ENCODE assay signal across 9 mouse cellular contexts in genomic region chr11:88145214-88146006, GRCm38 (mm10). TPM values are rescaled to one million over a fixed set of nuclear protein-coding genes. Genes with fewer than 3 reads are reported as not detected.
DNase-seq lines count a peak whose midpoint lies in the region; ATAC-seq and TF ChIP-seq lines count a peak whose summit lies in the region.
"Had no signal": no experiment of that assay in that cellular context is flagged by ENCODE, and none has a peak within 500 bp of the region (broad histone marks: within the 10 kb centered on the region; RNA-seq: fewer than 3 reads in every experiment).

No protein-coding gene starts in this region.

- no peaks in the 10 kb centered on the region for H3K9me3 ChIP-seq in forebrain, embryonic 14.5 days (replicated peaks; ENCODE audit: control insufficient read depth, low read length)
- H3K9me3 ChIP-seq in forebrain, postnatal 0 days (ENCODE audit: low read length) = no peaks in the 10 kb centered on the region
- H3K9me3 ChIP-seq in hindbrain, embryonic 16.5 days (ENCODE audit: control insufficient read depth, low read length) = no peaks in the 10 kb centered on the region
- H3K9me3 ChIP-seq in stomach, postnatal 0 days (ENCODE audit: control insufficient read depth, low read length) = no peaks in the 10 kb centered on the region

- no peak for TF ChIP-seq CTCF in forebrain, postnatal 0 days (IDR thresholded peaks at IDR 0.05; ENCODE audit: low read depth)
- no peak for TF ChIP-seq CTCF in stomach, postnatal 0 days (IDR thresholded peaks at IDR 0.05; ENCODE audit: low read depth)

- H3K4me1 ChIP-seq in forebrain, embryonic 14.5 days (ENCODE audit: control insufficient read depth, insufficient read depth, low read length) = peaks cover 38% of the 10 kb centered on the region
- H3K4me1 ChIP-seq in forebrain, postnatal 0 days (ENCODE audit: insufficient read depth) = peaks cover 8% of the 10 kb centered on the region; the same call in 1 of the 2 replicates
- peaks cover 30% of the 10 kb centered on the region for H3K4me1 ChIP-seq in hindbrain, embryonic 16.5 days (ENCODE audit: control insufficient read depth, insufficient read depth, low read depth, low read length)
- H3K4me1 ChIP-seq in stomach, postnatal 0 days (replicated peaks; ENCODE audit: control insufficient read depth, insufficient read depth) = peaks cover 10% of the 10 kb centered on the region

- H3K27me3 ChIP-seq in forebrain, embryonic 14.5 days (replicated peaks; ENCODE audit: control insufficient read depth, insufficient read depth, low read length) = no peaks in the 10 kb centered on the region
- no peaks in the 10 kb centered on the region for H3K27me3 ChIP-seq in forebrain, postnatal 0 days (ENCODE audit: insufficient read depth, low read length)
- H3K27me3 ChIP-seq in hindbrain, embryonic 16.5 days (replicated peaks; ENCODE audit: control insufficient read depth, insufficient read depth, low read length) = no peaks in the 10 kb centered on the region
- H3K27me3 ChIP-seq in stomach, postnatal 0 days (ENCODE audit: control insufficient read depth, insufficient read depth, low read length) = no peaks in the 10 kb centered on the region

- no peak for ATAC-seq in forebrain, embryonic 14.5 days
- ATAC-seq in forebrain, postnatal 0 days = no peak
- no peak for ATAC-seq in hindbrain, embryonic 16.5 days
- peak; percentile 82 for ATAC-seq in megakaryocyte progenitor cell, adult 5-6 weeks (replicated peaks; ENCODE audit: poor library complexity)
- no peak for ATAC-seq in stomach, postnatal 0 days (ENCODE audit: low FRiP score, low TSS enrichment)

- H3K4me3 ChIP-seq in forebrain, embryonic 14.5 days (ENCODE audit: low read depth, low read length) = no peak overlapping the region
- H3K4me3 ChIP-seq in forebrain, postnatal 0 days (ENCODE audit: low read depth, low read length) = no peak overlapping the region
- no peak overlapping the region for H3K4me3 ChIP-seq in hindbrain, embryonic 16.5 days (ENCODE audit: low read length)
- H3K4me3 ChIP-seq in stomach, postnatal 0 days (ENCODE audit: low read depth, low read length) = no peak overlapping the region

- H3K36me3 ChIP-seq in forebrain, embryonic 14.5 days (ENCODE audit: control insufficient read depth, insufficient read depth, low read length) = no peaks in the 10 kb centered on the region
- H3K36me3 ChIP-seq in forebrain, postnatal 0 days (ENCODE audit: insufficient read depth) = no peaks in the 10 kb centered on the region
- H3K36me3 ChIP-seq in hindbrain, embryonic 16.5 days (ENCODE audit: control insufficient read depth, insufficient read depth, low read length) = no peaks in the 10 kb centered on the region
- H3K36me3 ChIP-seq in stomach, postnatal 0 days (ENCODE audit: control insufficient read depth, insufficient read depth, low read length) = no peaks in the 10 kb centered on the region

- peak overlapping the region; percentile 21; the same call in 1 of the 2 replicates for H3K27ac ChIP-seq in forebrain, embryonic 14.5 days (ENCODE audit: low read depth, low read length)
- no peak overlapping the region for H3K27ac ChIP-seq in forebrain, postnatal 0 days (ENCODE audit: low read depth, low read length)
- peak overlapping the region; percentile 49; the same call in 1 of the 2 replicates for H3K27ac ChIP-seq in hindbrain, embryonic 16.5 days (ENCODE audit: low read depth, low read length)
- H3K27ac ChIP-seq in stomach, postnatal 0 days (replicated peaks) = no peak overlapping the region

- no peak for DNase-seq in forebrain, embryonic 14.5 days (ENCODE audit: low spot score)
- no peak for DNase-seq in forebrain, postnatal 0 days
- peak; percentile 78 to 83 for DNase-seq in B cell, adult 2 months
- no peak for DNase-seq in stomach, postnatal 0 days (ENCODE audit: low spot score)
- DNase-seq in right cerebral cortex, postnatal 4 days = no peak
- no peak for DNase-seq in layer of hippocampus, adult 18-20 months (ENCODE audit: low spot score in 2 of 2)
- DNase-seq: heart, postnatal 10 days had no signal

- H3K9ac ChIP-seq in forebrain, embryonic 14.5 days (ENCODE audit: low read length) = no peak overlapping the region
- no peak overlapping the region for H3K9ac ChIP-seq in forebrain, postnatal 0 days
- no peak overlapping the region for H3K9ac ChIP-seq in hindbrain, embryonic 16.5 days (ENCODE audit: low read depth, low read length)
- H3K9ac ChIP-seq in stomach, postnatal 0 days (ENCODE audit: low read length) = no peak overlapping the region

- TF ChIP-seq EP300 in stomach, postnatal 0 days (optimal IDR thresholded peaks at IDR 0.05) = no peak

- WGBS in forebrain, embryonic 14.5 days = 92% methylated on average over 13 of the region's 13 CpGs
- 90% methylated on average over 13 of the region's 13 CpGs for WGBS in forebrain, postnatal 0 days
- 88% methylated on average over 13 of the region's 13 CpGs for WGBS in hindbrain, embryonic 16.5 days
- WGBS in stomach, postnatal 0 days = 66% methylated on average over 13 of the region's 13 CpGs

- no peak overlapping the region for H3K4me2 ChIP-seq in forebrain, embryonic 14.5 days (ENCODE audit: low read length)
- H3K4me2 ChIP-seq in forebrain, postnatal 0 days (ENCODE audit: low read depth) = no peak overlapping the region
- H3K4me2 ChIP-seq in hindbrain, embryonic 16.5 days (ENCODE audit: low read length) = no peak overlapping the region
- no peak overlapping the region for H3K4me2 ChIP-seq in stomach, postnatal 0 days (replicated peaks; ENCODE audit: low read depth)

RNA-seq across cellular contexts. Expression of gene Cuedc1, which starts 47.6 kb away (rescaled TPM):
- polyA plus RNA-seq in forebrain, embryonic 14.5 days (2014; fragmentation: Nextera tagmentation; extraction: Ambion mirVana) = 13.0 and 18.6 TPM in 2 replicates
- 28.9 and 34.7 TPM in 2 replicates for total RNA-seq in forebrain, postnatal 0 days (2014; rRNA removed)
- polyA plus RNA-seq in forebrain, postnatal 0 days (2015; fragmentation: Nextera tagmentation; extraction: Ambion mirVana) = 22.0 and 34.6 TPM in 2 replicates
- 29.9 and 41.3 TPM in 2 replicates for polyA plus RNA-seq in hindbrain, embryonic 16.5 days (2015; fragmentation: Nextera tagmentation; extraction: Ambion mirVana)
- total RNA-seq in megakaryocyte progenitor cell, adult 5-6 weeks (2015) = 0.73 and 3.7 TPM in 2 replicates
- total RNA-seq in megakaryocyte progenitor cell, adult 5-6 weeks (2017) = 0.12 and 1.0 TPM in 2 replicates
- 12.8 and 13.7 TPM in 2 replicates for polyA plus RNA-seq in stomach, postnatal 0 days (2015; fragmentation: Nextera tagmentation; extraction: Ambion mirVana)
- 10 to 100 TPM; 27.9 to 31.8 TPM for total RNA-seq in layer of hippocampus, adult 18-20 months (2021)

RNA-seq across cellular contexts. Expression of gene Mrps23, which starts 58.8 kb away (rescaled TPM):
- polyA plus RNA-seq in forebrain, embryonic 14.5 days (2014; fragmentation: Nextera tagmentation; extraction: Ambion mirVana) = 75.5 and 80.8 TPM in 2 replicates
- 39.0 and 57.5 TPM in 2 replicates for total RNA-seq in forebrain, postnatal 0 days (2014; rRNA removed)
- polyA plus RNA-seq in forebrain, postnatal 0 days (2015; fragmentation: Nextera tagmentation; extraction: Ambion mirVana) = 70.7 and 71.5 TPM in 2 replicates
- 61.1 and 68.8 TPM in 2 replicates for polyA plus RNA-seq in hindbrain, embryonic 16.5 days (2015; fragmentation: Nextera tagmentation; extraction: Ambion mirVana)
- 64.5 and 73.5 TPM in 2 replicates for total RNA-seq in megakaryocyte progenitor cell, adult 5-6 weeks (2015)
- 49.0 and 90.6 TPM in 2 replicates for total RNA-seq in megakaryocyte progenitor cell, adult 5-6 weeks (2017)
- polyA plus RNA-seq in stomach, postnatal 0 days (2015; fragmentation: Nextera tagmentation; extraction: Ambion mirVana) = 54.7 and 55.4 TPM in 2 replicates
- 10 to 100 TPM; 63.8 to 77.8 TPM for total RNA-seq in layer of hippocampus, adult 18-20 months (2021)

Comparison
In these comparisons a context has a peak if more than half of its experiments do, and no peak if none do; other contexts are left out.
1. H3K27ac ChIP-seq: peak in forebrain, embryonic 14.5 days (single experiment) and hindbrain, embryonic 16.5 days (single experiment); none in forebrain, postnatal 0 days (single experiment) and stomach, postnatal 0 days (single experiment).
2. DNase-seq: peak in B cell, adult 2 months (2 of 2); none in forebrain, embryonic 14.5 days (single experiment), forebrain, postnatal 0 days (single experiment), stomach, postnatal 0 days (single experiment), right cerebral cortex, postnatal 4 days (single experiment) and layer of hippocampus, adult 18-20 months (0 of 2).